Mouse (Mus musculus) hindbrain, postnatal 0 days (tissue): ENCODE results near the gene Dnah6. TPM values are rescaled to one million over a fixed set of nuclear protein-coding genes. Genes with fewer than 3 reads are reported as not detected.

ENCODE experiments used
- ATAC-seq: fragments of 200-750 bp; cut with Nextera tagmentation; 2 replicates; pipeline ENCODE4 v1.8.0; 2017; ENCODE audit warnings: mild to moderate bottlenecking, moderate TSS enrichment, moderate library complexity
- DNase-seq: peaks from one replicate; pipeline ENCODE4 v3.0.0-alpha.2; 2015; ENCODE audit warnings: low spot score
- H3K27ac ChIP-seq: fragments of 300-500 bp; sonication (generic); 2 replicates; pipeline ENCODE4 v1.5.1; 2014; ENCODE audit warnings: mild to moderate bottlenecking
- H3K27me3 ChIP-seq: fragments of 300-500 bp; sonication (generic); 2 replicates; pipeline ENCODE4 v1.6.1; 2014; ENCODE audit warnings: low read length, mixed read lengths; ENCODE audit not compliant: insufficient read depth
- H3K36me3 ChIP-seq: fragments of 300-500 bp; sonication (generic); 2 replicates; pipeline ENCODE4 v1.6.1; 2014; ENCODE audit warnings: low read length, mixed read lengths; ENCODE audit not compliant: insufficient read depth
- H3K4me1 ChIP-seq: fragments of 300-500 bp; sonication (generic); 2 replicates; pipeline ENCODE4 v1.6.1; 2014; ENCODE audit warnings: antibody characterized with exemption, low read length, mixed read lengths; ENCODE audit not compliant: insufficient read depth
- H3K4me2 ChIP-seq: fragments of 300-500 bp; sonication (generic); 2 replicates; pipeline ENCODE4 v1.6.1; 2014; ENCODE audit warnings: low read depth, mild to moderate bottlenecking, low read length, moderate library complexity, mixed read lengths
- H3K4me3 ChIP-seq: fragments of 300-500 bp; sonication (generic); 2 replicates; pipeline ENCODE4 v1.5.1; 2014; ENCODE audit warnings: low read length
- H3K9ac ChIP-seq: fragments of 300-500 bp; sonication (generic); replicated peaks from 2 replicates; pipeline ENCODE4 v1.6.1; 2014; ENCODE audit warnings: mild to moderate bottlenecking, low read length, moderate library complexity, mixed read lengths
- H3K9me3 ChIP-seq: fragments of 300-500 bp; sonication (generic); 2 replicates; pipeline ENCODE4 v1.6.1; 2016; ENCODE audit warnings: low read length, mixed read lengths
- CTCF ChIP-seq: IDR thresholded peaks from 2 replicates; pipeline ENCODE4 v1.5.1; 2016; ENCODE audit warnings: antibody characterized with exemption, control low read depth, low read depth
- whole genome bisulfite sequencing: fragments of 180-500 bp; shearing (Covaris S2); extraction: QIAGEN DNeasy Blood & Tissue Kit; methylation state at CpG from one replicate; pipeline ENCODE4 v1.1.7; 2014; 5-methylcytosine and 5-hydroxymethylcytosine counted together
- polyA plus RNA-seq: library from polyadenylated mRNA; unstranded; fragments of >200 nt; fragmentation: Nextera tagmentation; extraction: Ambion mirVana; gene quantifications from 2 replicates; pipeline ENCODE4 v1.2.1, GENCODE M21; 2015
- total RNA-seq: library from RNA; depleted of rRNA; stranded (reverse); fragments of >200 nt; gene quantifications from 2 replicates; pipeline ENCODE4 v1.2.3, GENCODE M21; 2014

Dnah6 gene
- total and polyA plus RNA-seq, 2 experiments from 2014 or later, result 0.34 to 1.5 TPM

DNA sequence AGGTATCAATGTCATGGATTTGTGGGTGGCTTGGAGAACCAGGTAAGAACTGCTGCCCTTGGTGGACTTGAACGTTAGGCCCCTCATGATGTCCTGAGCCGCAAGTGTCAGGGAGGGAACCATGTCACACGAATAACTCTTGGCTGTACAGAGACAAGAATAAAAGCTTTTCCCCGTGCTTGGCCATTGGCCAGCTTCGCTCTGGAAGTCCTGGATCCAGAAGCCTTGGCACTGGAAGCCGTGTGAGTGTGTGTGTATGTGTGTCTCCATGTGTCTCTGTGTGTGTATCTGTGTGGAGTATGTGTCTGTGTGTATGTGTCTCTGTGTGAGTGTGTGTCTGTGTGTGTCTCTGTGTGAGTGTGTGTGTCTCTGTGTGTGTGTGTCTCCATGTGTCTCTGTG, 209.6 kb downstream of the Dnah6 start:
- Histone ChIP-seq H3K4me3 (no peak overlapping the region), H3K4me1 (no peaks in the 10 kb centered on the region), H3K27me3 (no peaks in the 10 kb centered on the region), H3K27ac (no peak overlapping the region), H3K9ac (no peak overlapping the region), H3K4me2 (no peak overlapping the region), H3K36me3 (no peaks in the 10 kb centered on the region), H3K9me3 (no peaks in the 10 kb centered on the region)
- DNase-seq (peak; percentile 52), ATAC-seq (no peak)
- TF ChIP-seq CTCF, result no peak
- 44% methylated on average over 6 of the region's 6 CpGs for WGBS

DNA sequence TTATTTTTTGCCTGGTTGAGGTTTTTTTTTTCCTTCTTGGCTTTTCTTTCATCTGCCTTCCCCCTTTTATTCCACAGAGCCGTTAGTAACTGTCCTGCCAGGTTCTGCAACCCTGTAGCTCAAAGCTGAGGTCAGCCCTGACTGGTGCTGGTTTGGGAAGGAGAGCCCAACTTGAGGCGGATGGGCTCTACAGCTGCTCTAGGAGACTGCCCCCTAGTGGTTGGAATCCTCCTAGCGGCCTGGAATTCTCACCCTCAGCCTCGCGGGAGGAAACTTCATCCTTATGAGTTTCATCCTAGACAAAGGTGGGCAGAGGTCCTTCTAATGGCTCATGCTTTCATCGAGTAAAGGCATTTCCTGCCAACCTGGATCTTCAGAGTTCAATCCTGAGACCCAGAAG, 211.4 kb downstream of the Dnah6 start:
- peak; percentile 67 for TF ChIP-seq CTCF
- Histone ChIP-seq H3K27ac (no peak overlapping the region), H3K9me3 (no peaks in the 10 kb centered on the region), H3K4me3 (no peak overlapping the region), H3K9ac (no peak overlapping the region), H3K4me1 (no peaks in the 10 kb centered on the region), H3K4me2 (no peak overlapping the region), H3K27me3 (no peaks in the 10 kb centered on the region), H3K36me3 (no peaks in the 10 kb centered on the region)
- DNase-seq (peak; percentile 24), ATAC-seq (no peak)
- WGBS, result 42% methylated on average over 6 of the region's 6 CpGs

DNA sequence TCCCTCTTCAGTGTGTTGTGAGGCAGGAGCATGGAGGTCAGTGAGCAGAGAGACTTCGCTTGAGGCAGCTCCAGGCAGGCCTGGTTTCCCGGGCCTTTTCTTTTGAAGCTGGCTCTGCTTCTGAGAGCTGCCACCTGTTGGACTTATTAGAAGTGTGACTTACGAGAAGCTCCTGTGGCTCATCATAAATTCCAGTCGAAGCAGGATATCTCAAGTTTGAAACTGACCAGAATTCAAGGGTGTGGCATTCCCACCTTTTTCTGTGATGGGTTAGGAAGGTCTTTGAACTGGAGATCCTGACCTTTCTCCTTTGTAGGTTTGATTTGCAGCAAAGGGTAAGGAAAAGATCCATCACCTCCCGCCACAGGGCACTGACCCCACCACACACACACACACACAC, 217.8 kb downstream of the Dnah6 start:
- H3K9me3 ChIP-seq, result no peaks in the 10 kb centered on the region
- H3K36me3 ChIP-seq, result no peaks in the 10 kb centered on the region
- no peak overlapping the region for H3K9ac ChIP-seq
- no peak overlapping the region for H3K27ac ChIP-seq
- H3K4me2 ChIP-seq, result no peak overlapping the region
- WGBS, result 85% methylated on average over 5 of the region's 5 CpGs
- DNase-seq (no peak), ATAC-seq (no peak)
- no peak overlapping the region for H3K4me3 ChIP-seq
- H3K4me1 ChIP-seq, result no peaks in the 10 kb centered on the region
- H3K27me3 ChIP-seq, result no peaks in the 10 kb centered on the region
- no peak for TF ChIP-seq CTCF

DNA sequence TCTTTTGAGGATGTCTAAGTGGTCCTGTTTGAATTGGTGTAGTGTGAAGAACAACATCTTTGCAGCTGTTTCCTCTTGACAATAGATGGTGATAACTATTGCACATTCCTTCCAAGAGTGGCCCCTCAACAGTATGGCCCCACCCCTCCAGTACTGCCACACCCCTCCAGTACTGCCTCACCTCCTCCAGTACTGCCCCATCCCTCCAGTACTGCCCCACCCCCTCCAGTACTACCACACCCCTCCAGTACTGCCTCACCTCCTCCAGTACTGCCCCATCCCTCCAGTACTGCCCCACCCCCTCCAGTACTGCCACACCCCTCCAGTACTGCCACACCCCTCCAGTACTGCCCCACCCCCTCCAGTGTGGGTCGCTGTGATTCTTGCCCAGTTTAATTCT, 219.1 kb downstream of the Dnah6 start:
- Histone ChIP-seq H3K27ac (no peak overlapping the region), H3K4me2 (no peak overlapping the region), H3K9me3 (no peaks in the 10 kb centered on the region), H3K9ac (no peak overlapping the region), H3K4me3 (no peak overlapping the region), H3K27me3 (no peaks in the 10 kb centered on the region), H3K4me1 (no peaks in the 10 kb centered on the region), H3K36me3 (no peaks in the 10 kb centered on the region)
- no peak for TF ChIP-seq CTCF
- WGBS, result 56% methylated on average over 1 of the region's 1 CpGs
- DNase-seq (no peak), ATAC-seq (no peak)

DNA sequence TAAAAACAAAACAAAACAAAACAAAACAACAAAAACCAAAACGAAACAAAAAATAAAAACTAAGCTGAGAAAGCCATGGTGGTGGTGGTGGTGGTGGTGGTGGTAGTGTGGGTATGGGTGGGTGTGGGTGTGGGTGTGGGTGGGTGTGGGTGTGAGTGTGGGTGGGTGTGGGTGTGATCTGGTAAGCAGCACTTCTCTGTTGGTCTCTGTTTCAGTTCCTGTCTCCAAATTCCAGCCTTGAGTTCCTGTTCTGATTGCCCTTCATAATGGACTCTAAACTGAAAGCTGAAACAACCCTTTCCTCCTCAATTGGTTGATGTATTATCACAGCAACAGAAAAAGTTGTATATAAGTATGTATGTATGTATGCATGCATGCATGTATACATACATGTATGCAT, 222.6 kb downstream of the Dnah6 start:
- Histone ChIP-seq H3K36me3 (no peaks in the 10 kb centered on the region), H3K4me3 (no peak overlapping the region), H3K27ac (no peak overlapping the region), H3K27me3 (no peaks in the 10 kb centered on the region), H3K9ac (no peak overlapping the region), H3K4me2 (no peak overlapping the region), H3K9me3 (no peaks in the 10 kb centered on the region), H3K4me1 (no peaks in the 10 kb centered on the region)
- DNase-seq (no peak), ATAC-seq (no peak)
- 67% methylated on average over 1 of the region's 1 CpGs for WGBS
- TF ChIP-seq CTCF, result no peak

DNA sequence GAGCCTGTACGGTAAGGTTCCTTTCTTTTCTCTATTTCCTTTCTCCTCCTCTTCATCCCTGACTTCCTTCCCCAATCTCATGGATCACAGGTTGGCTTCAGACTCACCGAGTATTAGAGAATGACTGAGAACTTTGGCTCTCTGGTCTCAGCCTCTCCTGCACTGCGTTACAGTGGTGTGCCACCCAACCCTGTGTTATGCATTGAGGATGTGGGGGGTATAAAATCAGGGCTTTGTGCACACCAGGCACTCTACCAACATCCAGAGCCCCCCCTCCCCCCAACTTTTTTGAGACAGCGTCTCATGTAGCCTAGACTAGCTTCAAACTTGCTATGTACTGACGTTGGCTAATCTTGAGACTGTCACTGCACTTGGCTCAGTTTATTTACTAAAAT, 227.8 kb downstream of the Dnah6 start:
- ATAC-seq, result no peak
- WGBS, result 86% methylated on average over 5 of the region's 5 CpGs
- Histone ChIP-seq H3K4me2 (no peak overlapping the region), H3K27me3 (no peaks in the 10 kb centered on the region), H3K36me3 (no peaks in the 10 kb centered on the region), H3K4me3 (no peak overlapping the region), H3K9ac (no peak overlapping the region), H3K27ac (no peak overlapping the region), H3K9me3 (no peaks in the 10 kb centered on the region), H3K4me1 (no peaks in the 10 kb centered on the region)
- no peak for DNase-seq
- no peak for TF ChIP-seq CTCF

DNA sequence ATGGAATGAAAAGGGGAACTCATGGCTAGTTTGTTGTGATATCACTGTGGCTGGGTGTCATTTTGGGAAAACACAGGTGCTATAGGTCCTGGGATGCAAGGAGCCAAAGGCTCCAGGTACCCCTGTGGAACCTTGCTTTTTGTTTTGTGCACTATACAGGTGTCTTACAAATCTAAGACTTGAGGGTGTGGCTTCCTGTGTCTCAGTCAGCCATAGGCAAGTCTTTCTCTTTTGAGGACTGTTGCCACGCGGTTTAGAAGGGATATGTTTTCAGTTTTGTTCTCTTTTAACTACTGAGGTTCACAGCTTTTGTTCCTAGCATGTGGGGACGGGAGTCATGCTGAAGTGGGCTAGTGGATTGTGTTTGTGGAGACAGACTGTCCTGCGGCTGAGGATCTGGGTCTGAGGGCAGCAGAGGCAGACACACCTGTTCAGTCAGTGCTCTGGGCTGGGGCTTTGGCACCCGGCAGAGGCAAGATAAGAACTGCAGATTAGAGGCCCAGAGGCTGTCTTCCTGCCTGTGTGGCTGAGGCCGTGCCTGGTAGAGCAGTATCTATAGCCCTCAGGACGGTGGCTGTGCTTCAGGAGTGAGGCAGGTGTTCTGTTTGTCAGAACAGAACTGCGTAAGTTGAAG, 228.3 kb downstream of the Dnah6 start:
- no peak for TF ChIP-seq CTCF
- Histone ChIP-seq H3K4me2 (no peak overlapping the region), H3K4me3 (no peak overlapping the region), H3K27ac (no peak overlapping the region), H3K36me3 (no peaks in the 10 kb centered on the region), H3K27me3 (no peaks in the 10 kb centered on the region), H3K9ac (no peak overlapping the region), H3K9me3 (no peaks in the 10 kb centered on the region), H3K4me1 (no peaks in the 10 kb centered on the region)
- 74% methylated on average over 8 of the region's 8 CpGs for WGBS
- ATAC-seq (no peak), DNase-seq (no peak)
